Mouse (Mus musculus) intestine, embryonic 14.5 days (tissue): ENCODE results near the gene Rpgrip1l. TPM values are rescaled to one million over a fixed set of nuclear protein-coding genes. Genes with fewer than 3 reads are reported as not detected.

Source experiments
- ATAC-seq: fragments of 200-750 bp; cut with Nextera tagmentation; replicated peaks from 2 replicates; pipeline ENCODE4 v1.8.0; 2017; ENCODE audit warnings: low read depth, moderate number of reproducible peaks, moderate TSS enrichment, moderate library complexity; ENCODE audit not compliant: low FRiP score, low TSS enrichment
- DNase-seq: peaks from one replicate; pipeline ENCODE4 v3.0.0-alpha.2; 2018; ENCODE audit warnings: low spot score
- H3K27ac ChIP-seq: fragments of 300-500 bp; sonication (generic); 2 replicates; pipeline ENCODE4 v1.5.1; 2014; ENCODE audit warnings: low read depth, mild to moderate bottlenecking, control low read depth
- H3K27me3 ChIP-seq: fragments of 300-500 bp; sonication (generic); replicated peaks from 2 replicates; pipeline ENCODE4 v1.6.1; 2014; ENCODE audit warnings: low read length, control low read depth; ENCODE audit not compliant: control insufficient read depth, insufficient read depth
- H3K36me3 ChIP-seq: fragments of 300-500 bp; sonication (generic); 2 replicates; pipeline ENCODE4 v1.6.1; 2014; ENCODE audit warnings: low read length, control low read depth; ENCODE audit not compliant: control insufficient read depth, insufficient read depth
- H3K4me1 ChIP-seq: fragments of 300-500 bp; sonication (generic); replicated peaks from 2 replicates; pipeline ENCODE4 v1.6.1; 2014; ENCODE audit warnings: low read length, control low read depth, mixed read lengths; ENCODE audit not compliant: control insufficient read depth, insufficient read depth
- H3K4me2 ChIP-seq: fragments of 300-500 bp; sonication (generic); 2 replicates; pipeline ENCODE4 v1.6.1; 2014; ENCODE audit warnings: low read length
- H3K4me3 ChIP-seq: fragments of 300-500 bp; sonication (generic); 2 replicates; pipeline ENCODE4 v1.5.1; 2014; ENCODE audit warnings: low read depth, low read length, control low read depth, mixed read lengths
- H3K9ac ChIP-seq: fragments of 300-500 bp; sonication (generic); 2 replicates; pipeline ENCODE4 v1.6.1; 2014; ENCODE audit warnings: mild to moderate bottlenecking, low read length
- H3K9me3 ChIP-seq: fragments of 300-500 bp; sonication (generic); 2 replicates; pipeline ENCODE4 v1.6.1; 2016; ENCODE audit warnings: low read length, control low read depth; ENCODE audit not compliant: control insufficient read depth
- WGBS: fragments of 180-500 bp; shearing (Covaris S2); extraction: QIAGEN DNeasy Blood & Tissue Kit; methylation state at CpG from one replicate; pipeline ENCODE4 v1.1.7; 2014; 5-methylcytosine and 5-hydroxymethylcytosine counted together
- polyA plus RNA-seq: library from polyadenylated mRNA; unstranded; fragments of >200 nt; fragmentation: Nextera tagmentation; extraction: Ambion mirVana; gene quantifications from 2 replicates; pipeline ENCODE4 v1.2.1, GENCODE M21; 2014

The Rpgrip1l gene
- polyA plus RNA-seq, 1 experiment from 2014 or later = 7.7 TPM

GRCm38 (mm10) chr8:91245821-91246454, 67.1 kb downstream of the Rpgrip1l start:
- DNase-seq = no peak

GRCm38 (mm10) chr8:91242721-91243120, 70.3 kb downstream of the Rpgrip1l start:
- no peak overlapping the region for H3K9ac ChIP-seq
- WGBS = 56% methylated on average over 1 of the region's 1 CpGs
- no peak for ATAC-seq

More at GRCm38 (mm10) chr8:91245821-91246454, 67.1 kb downstream of the Rpgrip1l start:
- Histone ChIP-seq H3K4me2 (no peak overlapping the region), H3K9me3 (no peaks in the 10 kb centered on the region), H3K4me3 (no peak overlapping the region), H3K36me3 (peaks cover 16% of the 10 kb centered on the region), H3K9ac (no peak overlapping the region), H3K27ac (no peak overlapping the region), H3K27me3 (no peaks in the 10 kb centered on the region), H3K4me1 (no peaks in the 10 kb centered on the region)
- 76% methylated on average over 4 of the region's 4 CpGs for WGBS
- no peak for ATAC-seq

DNA sequence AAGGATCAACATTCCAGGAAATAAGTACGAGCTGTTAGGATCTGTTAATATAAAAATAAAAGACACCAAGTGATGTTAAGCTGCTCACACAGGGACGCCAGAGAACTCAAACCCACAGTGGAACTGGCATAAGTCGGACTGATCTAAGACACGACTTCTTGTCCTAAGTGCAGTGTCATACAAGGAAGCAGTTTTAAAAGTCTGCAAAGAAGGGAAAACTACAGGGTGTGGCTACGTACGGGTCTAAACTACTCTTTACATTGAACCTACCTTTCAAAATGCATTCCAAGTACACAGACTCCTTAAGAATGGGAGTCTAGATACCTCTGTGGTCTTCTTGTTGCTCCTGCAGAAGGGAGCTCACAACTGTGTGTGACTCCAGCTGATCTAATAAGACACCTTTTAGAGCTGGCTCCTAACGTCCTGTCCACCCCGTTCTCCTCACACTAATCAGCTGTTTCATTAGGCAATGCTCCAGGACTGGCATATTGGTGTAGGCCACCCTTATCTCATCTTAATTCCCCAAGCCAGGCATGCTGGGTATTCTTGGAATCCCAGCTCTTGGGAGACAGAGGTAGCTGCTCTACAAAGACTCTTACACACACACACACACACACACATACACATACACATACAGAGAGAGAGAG, 71.1 kb downstream of the Rpgrip1l start:
- ATAC-seq = no peak
- no peak overlapping the region for H3K4me2 ChIP-seq
- H3K4me3 ChIP-seq = no peak overlapping the region
- H3K27ac ChIP-seq = no peak overlapping the region
- DNase-seq = no peak
- H3K9me3 ChIP-seq = no peaks in the 10 kb centered on the region
- 66% methylated on average over 8 of the region's 8 CpGs for WGBS
- 0 out of 2 replicates have a peak, but pooled peaks cover 6% of the 10 kb centered on the region for H3K36me3 ChIP-seq
- no peaks in the 10 kb centered on the region for H3K4me1 ChIP-seq
- H3K27me3 ChIP-seq = no peaks in the 10 kb centered on the region
- H3K9ac ChIP-seq = no peak overlapping the region

More at GRCm38 (mm10) chr8:91242721-91243120, 70.3 kb downstream of the Rpgrip1l start:
- no peaks in the 10 kb centered on the region for H3K9me3 ChIP-seq
- no peaks in the 10 kb centered on the region for H3K27me3 ChIP-seq
- no peak for DNase-seq
- no peak overlapping the region for H3K4me3 ChIP-seq
- H3K36me3 ChIP-seq = 0 out of 2 replicates have a peak, but pooled peaks cover 6% of the 10 kb centered on the region
- H3K4me2 ChIP-seq = no peak overlapping the region
- H3K27ac ChIP-seq = no peak overlapping the region
- H3K4me1 ChIP-seq = no peaks in the 10 kb centered on the region

GRCm38 (mm10) chr8:91241371-91241770, 71.7 kb downstream of the Rpgrip1l start:
- H3K4me1 ChIP-seq = no peaks in the 10 kb centered on the region
- 78% methylated on average over 5 of the region's 5 CpGs for WGBS
- H3K36me3 ChIP-seq = 0 out of 2 replicates have a peak, but pooled peaks cover 6% of the 10 kb centered on the region
- DNase-seq = no peak
- no peaks in the 10 kb centered on the region for H3K27me3 ChIP-seq
- H3K9ac ChIP-seq = no peak overlapping the region
- H3K9me3 ChIP-seq = no peaks in the 10 kb centered on the region
- no peak overlapping the region for H3K4me3 ChIP-seq
- ATAC-seq = no peak
- no peak overlapping the region for H3K4me2 ChIP-seq
- H3K27ac ChIP-seq = no peak overlapping the region

DNA sequence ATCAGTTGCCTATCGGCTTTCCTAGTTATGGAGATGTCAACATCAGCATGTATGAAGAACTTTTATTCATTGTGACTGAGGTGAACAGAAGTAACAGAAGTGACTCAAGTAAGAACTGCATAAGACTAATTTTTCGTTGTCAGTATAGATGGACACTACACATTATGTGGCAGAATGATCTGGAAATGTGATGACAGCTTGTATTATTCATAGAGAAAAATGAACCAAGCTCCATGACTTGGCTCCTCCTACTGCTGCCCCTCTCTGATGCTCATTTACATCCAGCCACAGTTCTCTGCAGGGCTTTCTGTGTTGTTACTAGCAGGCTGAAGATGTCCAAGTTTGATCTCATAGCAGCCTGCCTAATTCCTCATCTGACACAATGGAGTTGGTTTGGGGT, 75.9 kb downstream of the Rpgrip1l start:
- no peak overlapping the region for H3K9ac ChIP-seq
- H3K36me3 ChIP-seq = peaks cover 5% of the 10 kb centered on the region
- no peaks in the 10 kb centered on the region for H3K4me1 ChIP-seq
- no peak overlapping the region for H3K4me2 ChIP-seq
- ATAC-seq = no peak
- no peak for DNase-seq
- no peaks in the 10 kb centered on the region for H3K9me3 ChIP-seq
- H3K27ac ChIP-seq = no peak overlapping the region
- no peak overlapping the region for H3K4me3 ChIP-seq
- H3K27me3 ChIP-seq = no peaks in the 10 kb centered on the region
- 70% methylated on average over 2 of the region's 2 CpGs for WGBS

DNA sequence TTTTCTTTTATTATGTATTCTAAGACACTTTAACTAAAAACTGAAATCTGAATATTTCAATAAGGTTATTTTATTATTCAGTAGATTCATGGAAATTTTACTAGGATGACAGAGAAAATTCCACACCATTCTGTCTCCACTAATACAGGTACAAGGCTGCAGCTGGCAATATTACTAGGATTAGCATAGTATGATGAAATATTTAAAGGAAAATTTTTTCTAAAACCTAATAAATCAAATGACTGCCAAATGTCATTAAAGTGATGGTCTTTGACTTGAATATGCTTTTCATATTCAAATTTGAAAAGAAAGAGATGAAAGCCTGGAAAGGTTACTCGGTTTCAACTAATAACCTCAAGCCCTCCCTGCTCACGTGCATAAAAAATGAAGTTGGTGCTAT, 79.0 kb downstream of the Rpgrip1l start:
- no peak overlapping the region for H3K9ac ChIP-seq

GRCm38 (mm10) chr8:91227421-91227841, 85.6 kb downstream of the Rpgrip1l start:
- WGBS = 93% methylated on average over 7 of the region's 7 CpGs
- no peak for DNase-seq
- no peak for ATAC-seq
- Histone ChIP-seq H3K36me3 (peaks cover 10% of the 10 kb centered on the region), H3K4me1 (no peaks in the 10 kb centered on the region), H3K27me3 (no peaks in the 10 kb centered on the region), H3K4me2 (no peak overlapping the region), H3K9ac (no peak overlapping the region), H3K9me3 (no peaks in the 10 kb centered on the region), H3K4me3 (no peak overlapping the region), H3K27ac (no peak overlapping the region)

More for the DNA sequence above, 79.0 kb downstream of the Rpgrip1l start:
- Histone ChIP-seq H3K36me3 (peaks cover 10% of the 10 kb centered on the region), H3K4me2 (no peak overlapping the region), H3K27me3 (no peaks in the 10 kb centered on the region), H3K9me3 (no peaks in the 10 kb centered on the region), H3K4me3 (no peak overlapping the region), H3K27ac (no peak overlapping the region), H3K4me1 (no peaks in the 10 kb centered on the region)
- WGBS = 91% methylated on average over 2 of the region's 2 CpGs
- no peak for DNase-seq
- no peak for ATAC-seq

DNA sequence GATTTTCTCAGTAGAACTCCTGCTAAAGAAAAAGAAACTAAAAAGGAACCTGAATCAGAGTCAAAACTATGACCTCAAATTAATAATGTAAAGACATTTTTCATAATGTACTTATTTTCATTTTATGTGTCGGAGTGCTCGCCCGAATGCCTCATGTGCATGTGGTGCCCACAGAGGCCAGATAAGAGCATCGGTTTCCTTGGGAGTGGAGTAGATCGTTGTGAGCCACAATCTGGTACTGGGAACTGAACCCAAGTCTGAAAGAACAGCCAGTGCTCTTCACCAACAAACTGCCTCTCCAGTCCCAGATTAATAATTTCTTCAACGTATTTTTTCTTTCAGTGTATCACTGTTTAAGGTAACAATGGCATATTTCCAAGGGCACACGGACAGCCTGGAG, 88.8 kb downstream of the Rpgrip1l start:
- no peak overlapping the region for H3K4me3 ChIP-seq
- ATAC-seq = no peak
- WGBS = 89% methylated on average over 7 of the region's 7 CpGs

More for the DNA sequence above, 88.8 kb downstream of the Rpgrip1l start:
- Histone ChIP-seq H3K4me2 (no peak overlapping the region), H3K9me3 (no peaks in the 10 kb centered on the region), H3K9ac (no peak overlapping the region), H3K27ac (no peak overlapping the region), H3K27me3 (no peaks in the 10 kb centered on the region), H3K36me3 (0 out of 2 replicates have a peak, but pooled peaks cover 3% of the 10 kb centered on the region), H3K4me1 (no peaks in the 10 kb centered on the region)
- no peak for DNase-seq
